Mouse (Mus musculus): ENCODE results near the gene Mtrex. TPM values are rescaled to one million over a fixed set of nuclear protein-coding genes. Genes with fewer than 3 reads are reported as not detected.

Mtrex gene
- polyA plus RNA-seq, 1 experiment from 2014 or later: 121 TPM

Other genes with a start within 250 kb of the Mtrex start
- gene Plpp1, start 126.6 kb downstream of the Mtrex start, polyA plus RNA-seq (2014; fragmentation: Nextera tagmentation; extraction: Ambion mirVana): 25.0 and 26.9 TPM in 2 replicates
- gene Dhx29, start 56 bp upstream of the Mtrex start, polyA plus RNA-seq (2014; fragmentation: Nextera tagmentation; extraction: Ambion mirVana): 35.5 TPM in 2 replicates
- 0.17 and 0.66 TPM in 2 replicates for gene Ccno, start 60.4 kb upstream of the Mtrex start, polyA plus RNA-seq (2014; fragmentation: Nextera tagmentation; extraction: Ambion mirVana)
- gene Mcidas, start 66.4 kb upstream of the Mtrex start, polyA plus RNA-seq (2014; fragmentation: Nextera tagmentation; extraction: Ambion mirVana): not detected in 2 replicates
- 0.14 TPM in 1 of 2 replicates, not detected in the other for gene Cdc20b, start 107.7 kb upstream of the Mtrex start, polyA plus RNA-seq (2014; fragmentation: Nextera tagmentation; extraction: Ambion mirVana)
- gene Gpx8, start 119.0 kb upstream of the Mtrex start, polyA plus RNA-seq (2014; fragmentation: Nextera tagmentation; extraction: Ambion mirVana): 142 and 155 TPM in 2 replicates
- not detected in 2 replicates for gene Gzma, start 173.6 kb upstream of the Mtrex start, polyA plus RNA-seq (2014; fragmentation: Nextera tagmentation; extraction: Ambion mirVana)